Mouse (Mus musculus) testis, adult 2 months (tissue): ENCODE measurements around the gene Srp72. TPM values are rescaled to one million over a fixed set of nuclear protein-coding genes. Genes with fewer than 3 reads are reported as not detected.

Source experiments
- H3K27ac ChIP-seq: fragments of 200-500 bp; 2 replicates; pipeline ENCODE4 v1.5.1; 2012; ENCODE audit warnings: low read depth, low read length; ENCODE audit not compliant: control insufficient read depth, insufficient read depth
- H3K27me3 ChIP-seq: fragments of 200-500 bp; 2 replicates; pipeline ENCODE4 v1.6.1; 2012; ENCODE audit warnings: mild to moderate bottlenecking, low read length, moderate library complexity; ENCODE audit not compliant: control insufficient read depth, insufficient read depth
- H3K36me3 ChIP-seq: fragments of 200-500 bp; 2 replicates; pipeline ENCODE4 v1.6.1; 2012; ENCODE audit warnings: mild to moderate bottlenecking, low read length; ENCODE audit not compliant: control insufficient read depth, insufficient read depth
- H3K4me1 ChIP-seq: fragments of 200-500 bp; 2 replicates; pipeline ENCODE4 v1.6.1; 2012; ENCODE audit warnings: low read length; ENCODE audit not compliant: control insufficient read depth, insufficient read depth
- H3K4me3 ChIP-seq: fragments of 200-500 bp; 2 replicates; pipeline ENCODE4 v1.5.1; 2012; ENCODE audit warnings: low read depth, mild to moderate bottlenecking, low read length, moderate library complexity, mixed read lengths; ENCODE audit not compliant: control insufficient read depth
- CTCF ChIP-seq: fragments of 200-500 bp; IDR thresholded peaks from 2 replicates; pipeline ENCODE4 v1.5.1; 2012; ENCODE audit warnings: low read depth, mild to moderate bottlenecking, inconsistent platforms, low read length, moderate library complexity; ENCODE audit not compliant: control insufficient read depth, insufficient read depth, insufficient replicate concordance
- POLR2A ChIP-seq: fragments of 200-500 bp; IDR thresholded peaks from 2 replicates; pipeline ENCODE4 v1.6.1; 2012; ENCODE audit warnings: low read depth, mild to moderate bottlenecking, inconsistent platforms, low read length, moderate library complexity; ENCODE audit not compliant: control insufficient read depth
- polyA plus RNA-seq: library from polyadenylated mRNA; depleted of rRNA; stranded (reverse); fragments of >200 nt; gene quantifications from 2 replicates; pipeline ENCODE4 v1.2.3, GENCODE M21; 2012

Gene Srp72
- polyA plus RNA-seq, 1 experiment: 56.2 TPM

GRCm38 (mm10) chr5:76945678-76946033 lies 28.8 kb upstream of the Srp72 start:
- H3K27me3 ChIP-seq: no peaks in the 10 kb centered on the region
- no peaks in the 10 kb centered on the region for H3K36me3 ChIP-seq
- no peak for TF ChIP-seq CTCF
- no peak for TF ChIP-seq POLR2A
- peaks cover 5% of the 10 kb centered on the region for H3K4me1 ChIP-seq
- H3K27ac ChIP-seq: no peak overlapping the region
- no peak overlapping the region for H3K4me3 ChIP-seq

GRCm38 (mm10) chr5:76947142-76947541 lies 27.3 kb upstream of the Srp72 start:
- Histone ChIP-seq H3K27ac (no peak overlapping the region), H3K36me3 (no peaks in the 10 kb centered on the region), H3K27me3 (no peaks in the 10 kb centered on the region), H3K4me3 (no peak overlapping the region), H3K4me1 (peaks cover 10% of the 10 kb centered on the region)
- TF ChIP-seq CTCF (no peak), POLR2A (no peak)

DNA sequence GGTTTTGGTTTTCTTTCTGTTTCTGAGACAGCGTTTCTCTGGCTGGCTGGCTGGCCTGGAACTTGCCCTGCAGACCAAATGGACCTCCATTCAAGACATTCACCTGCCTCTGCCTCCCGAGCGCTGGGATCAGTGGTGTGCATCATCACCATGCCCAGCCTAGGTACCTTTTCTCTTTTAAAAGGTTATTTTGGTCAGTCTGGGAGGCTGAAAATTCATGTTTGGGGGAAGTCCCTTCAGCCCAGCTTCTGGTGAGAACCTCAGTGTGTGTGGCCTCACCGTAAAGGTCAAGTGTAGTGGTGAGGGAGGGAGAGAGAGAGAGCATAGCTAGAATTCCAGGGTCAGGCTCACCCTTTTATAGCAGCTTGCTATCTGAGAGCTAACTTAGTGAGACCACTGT lies 26.7 kb upstream of the Srp72 start:
- Histone ChIP-seq H3K4me3 (no peak overlapping the region), H3K27ac (no peak overlapping the region), H3K36me3 (no peaks in the 10 kb centered on the region), H3K4me1 (peaks cover 10% of the 10 kb centered on the region), H3K27me3 (no peaks in the 10 kb centered on the region)
- no peak for TF ChIP-seq CTCF
- no peak for TF ChIP-seq POLR2A

DNA sequence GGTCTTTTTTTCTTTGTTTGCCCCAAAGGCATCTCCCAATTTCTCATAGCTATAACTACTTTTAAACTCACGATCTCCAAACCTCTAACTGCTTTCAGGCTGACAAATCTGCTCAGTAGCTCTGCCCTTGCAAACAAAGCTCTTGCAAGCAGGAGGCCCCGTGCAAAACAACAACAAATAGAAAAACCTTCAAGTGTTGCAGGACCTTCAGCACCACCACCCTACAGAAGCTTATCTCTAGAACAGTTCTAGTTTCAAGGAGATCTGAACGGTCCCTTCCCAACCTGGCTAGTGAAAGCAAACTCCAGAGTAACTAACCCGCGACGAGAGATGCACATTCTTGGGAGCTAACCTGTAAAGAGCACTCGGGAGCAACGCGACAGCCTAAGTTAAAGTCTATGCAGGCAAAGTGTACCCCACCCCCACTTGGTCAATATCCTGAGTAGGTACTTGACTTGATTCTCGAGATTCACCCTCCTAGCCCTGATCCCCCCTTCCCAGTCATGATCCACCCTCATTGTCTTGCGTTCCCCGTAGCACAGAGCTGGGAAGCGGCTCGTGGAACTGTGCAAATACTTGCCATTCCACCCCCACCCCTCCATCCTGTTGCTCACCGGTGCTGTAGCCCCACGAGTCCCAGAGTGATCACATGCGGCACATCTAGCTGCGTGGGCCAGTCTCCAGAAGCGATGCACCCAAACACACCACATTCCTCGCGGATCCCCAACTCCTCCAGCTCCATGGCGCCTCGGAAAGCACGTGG lies 24.0 kb upstream of the Srp72 start:
- Histone ChIP-seq H3K27ac (peak overlapping the region; percentile 78), H3K36me3 (no peaks in the 10 kb centered on the region), H3K4me1 (peaks cover 10% of the 10 kb centered on the region), H3K27me3 (no peaks in the 10 kb centered on the region), H3K4me3 (peak overlapping the region; percentile 97)
- TF ChIP-seq POLR2A: no peak
- TF ChIP-seq CTCF: no peak

GRCm38 (mm10) chr5:76951106-76952027 lies 23.1 kb upstream of the Srp72 start, which contains the start of the genes Paics and Ppat:
Gene Paics (plus strand): TSS chr5:76951307.
Gene Ppat (minus strand): TSS chr5:76951578.
- TF ChIP-seq CTCF (no peak), POLR2A (peak; percentile 79)
- peak within 1 kb of the TSS; percentile 97 for H3K4me3 ChIP-seq
- H3K27me3 ChIP-seq: no peaks in the 10 kb centered on the region
- H3K4me1 ChIP-seq: peaks cover 10% of the 10 kb centered on the region
- peak within 1 kb of the TSS; percentile 94 for H3K27ac ChIP-seq
- no peaks in the 10 kb centered on the region for H3K36me3 ChIP-seq

- H3K4me1 ChIP-seq: peaks cover 10% of the 10 kb centered on the region
- H3K27ac ChIP-seq: peak overlapping the region; percentile 94
- no peaks in the 10 kb centered on the region for H3K27me3 ChIP-seq
- H3K36me3 ChIP-seq: no peaks in the 10 kb centered on the region
- H3K4me3 ChIP-seq: peak overlapping the region; percentile 97
- TF ChIP-seq POLR2A (no peak), CTCF (no peak)
Observed at GRCm38 (mm10) chr5:76952112-76953040, 22.1 kb upstream of the Srp72 start.

DNA sequence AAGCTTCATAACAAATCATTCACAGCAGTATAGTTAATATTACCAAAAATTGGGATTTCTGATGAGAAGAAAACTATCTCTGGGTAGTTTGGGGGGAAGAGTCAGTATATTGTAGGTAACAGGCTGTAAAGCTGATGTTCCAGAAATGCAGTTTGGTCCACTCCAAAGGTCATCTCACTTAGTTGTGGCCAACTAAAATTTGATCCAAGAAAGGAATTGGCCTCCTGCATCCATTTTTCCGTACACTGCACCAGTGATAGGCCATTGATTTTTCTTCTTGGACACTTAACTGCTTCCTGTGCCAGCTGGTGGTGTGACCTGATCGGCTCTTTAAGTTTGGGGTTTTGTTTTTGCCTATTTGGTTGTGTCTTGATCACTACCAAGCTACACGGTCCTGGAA lies 20.7 kb upstream of the Srp72 start:
- Histone ChIP-seq H3K27ac (no peak overlapping the region), H3K36me3 (no peaks in the 10 kb centered on the region), H3K4me1 (peaks cover 10% of the 10 kb centered on the region), H3K27me3 (no peaks in the 10 kb centered on the region), H3K4me3 (no peak overlapping the region)
- TF ChIP-seq POLR2A (no peak), CTCF (no peak)
